Mouse (Mus musculus): Measurements from ENCODE around the gene Fam228b.

DNA sequence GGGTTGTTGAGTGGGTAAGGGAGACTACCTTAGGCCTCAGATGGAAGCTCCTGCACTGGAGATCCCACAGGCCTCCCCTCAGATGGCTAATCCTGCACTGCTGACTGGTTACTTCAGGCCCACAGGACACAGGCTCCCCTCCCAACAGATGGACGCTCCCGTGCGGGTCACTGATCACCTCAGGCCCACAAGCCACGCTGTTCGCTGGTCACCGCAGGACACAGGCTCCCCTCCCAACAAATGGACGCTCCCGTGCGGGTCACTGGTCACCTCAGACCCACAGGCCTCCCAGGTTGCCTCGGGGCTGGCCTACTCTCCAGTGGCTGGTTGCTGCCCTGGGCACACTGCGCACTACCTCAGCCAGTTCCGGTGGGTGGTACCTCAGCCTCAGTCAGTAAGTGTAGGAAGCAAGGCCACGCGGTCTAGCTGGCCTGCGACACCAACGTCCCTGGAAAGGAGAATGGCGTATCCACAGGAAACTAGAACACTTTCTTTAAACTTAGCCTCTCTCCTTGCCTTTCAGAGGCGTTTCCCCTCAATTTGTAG lies 31.0 kb downstream of the Fam228b start, which contains the start of gene Fam228a:
- TF ChIP-seq EP300 (optimal IDR thresholded peaks at IDR 0.05): no peak
- no peak for TF ChIP-seq CTCF (IDR thresholded peaks at IDR 0.05; ENCODE audit: low read depth)
